Mouse (Mus musculus) stomach, embryonic 15.5 days (tissue): Measurements from ENCODE around the gene N4bp2. TPM values are rescaled to one million over a fixed set of nuclear protein-coding genes. Genes with fewer than 3 reads are reported as not detected.

Experiments
- ATAC-seq: fragments of 200-750 bp; cut with Nextera tagmentation; 2 replicates; pipeline ENCODE4 v1.8.0; 2017; ENCODE audit warnings: low read depth, moderate number of reproducible peaks, moderate TSS enrichment; ENCODE audit not compliant: insufficient read depth, low FRiP score
- H3K27ac ChIP-seq: fragments of 300-500 bp; sonication (generic); 2 replicates; pipeline ENCODE4 v1.5.1; 2015; ENCODE audit warnings: mild to moderate bottlenecking, inconsistent platforms
- H3K27me3 ChIP-seq: fragments of 300-500 bp; sonication (generic); replicated peaks from 2 replicates; pipeline ENCODE4 v1.6.1; 2015; ENCODE audit warnings: inconsistent platforms
- H3K36me3 ChIP-seq: fragments of 300-500 bp; sonication (generic); 2 replicates; pipeline ENCODE4 v1.6.1; 2015; ENCODE audit warnings: inconsistent platforms
- H3K4me1 ChIP-seq: fragments of 300-500 bp; sonication (generic); 2 replicates; pipeline ENCODE4 v1.6.1; 2015; ENCODE audit warnings: inconsistent platforms
- H3K4me2 ChIP-seq: fragments of 300-500 bp; sonication (generic); 2 replicates; pipeline ENCODE4 v1.6.1; 2015; ENCODE audit warnings: mild to moderate bottlenecking, inconsistent platforms
- H3K4me3 ChIP-seq: fragments of 300-500 bp; sonication (generic); replicated peaks from 2 replicates; pipeline ENCODE4 v1.5.1; 2015; ENCODE audit warnings: inconsistent platforms
- H3K9ac ChIP-seq: fragments of 300-500 bp; sonication (generic); 2 replicates; pipeline ENCODE4 v1.6.1; 2015; ENCODE audit warnings: inconsistent platforms
- H3K9me3 ChIP-seq: fragments of 300-500 bp; sonication (generic); 2 replicates; pipeline ENCODE4 v1.6.1; 2016; ENCODE audit warnings: inconsistent platforms
- whole genome bisulfite sequencing: fragments of 180-500 bp; shearing (Covaris S2); methylation state at CpG from one replicate; pipeline ENCODE4 v1.1.7; 2015; 5-methylcytosine and 5-hydroxymethylcytosine counted together
- polyA plus RNA-seq: library from polyadenylated mRNA; unstranded; fragments of >200 nt; fragmentation: Nextera tagmentation; extraction: Ambion mirVana; gene quantifications from 2 replicates; pipeline ENCODE4 v1.2.1, GENCODE M21; 2015

Gene N4bp2
- polyA plus RNA-seq, 1 experiment from 2014 or later, result 22.4 TPM

GRCm38 (mm10) chr5:65859396-65859795, 96.1 kb downstream of the N4bp2 start:
- Histone ChIP-seq H3K36me3 (no peaks in the 10 kb centered on the region), H3K9me3 (no peaks in the 10 kb centered on the region), H3K27ac (no peak overlapping the region), H3K4me3 (no peak overlapping the region), H3K27me3 (no peaks in the 10 kb centered on the region), H3K4me1 (peaks cover 3% of the 10 kb centered on the region; the same call in 1 of the 2 replicates), H3K4me2 (no peak overlapping the region), H3K9ac (no peak overlapping the region)
- WGBS, result 29% methylated on average over 6 of the region's 6 CpGs
- no peak for ATAC-seq

- no peak overlapping the region for H3K4me2 ChIP-seq
- 73% methylated on average over 12 of the region's 12 CpGs for WGBS
- H3K9me3 ChIP-seq, result no peaks in the 10 kb centered on the region
- H3K27me3 ChIP-seq, result no peaks in the 10 kb centered on the region
- H3K9ac ChIP-seq, result no peak overlapping the region
- H3K27ac ChIP-seq, result no peak overlapping the region
- no peak overlapping the region for H3K4me3 ChIP-seq
- H3K4me1 ChIP-seq, result peaks cover 3% of the 10 kb centered on the region; the same call in 1 of the 2 replicates
- no peak for ATAC-seq
- no peaks in the 10 kb centered on the region for H3K36me3 ChIP-seq
These were observed 97.1 kb downstream of the N4bp2 start for GRCm38 (mm10) chr5:65860281-65861000.

GRCm38 (mm10) chr5:65861154-65861944, 98.0 kb downstream of the N4bp2 start, which contains the start of gene Rhoh:
Gene Rhoh, plus strand, starts transcription at chr5:65861213.
- Histone ChIP-seq H3K4me1 (peaks cover 3% of the 10 kb centered on the region; the same call in 1 of the 2 replicates), H3K4me2 (no peak within 1 kb of the TSS), H3K9ac (no peak within 1 kb of the TSS), H3K27me3 (no peaks in the 10 kb centered on the region), H3K4me3 (no peak within 1 kb of the TSS), H3K27ac (no peak within 1 kb of the TSS), H3K36me3 (no peaks in the 10 kb centered on the region), H3K9me3 (no peaks in the 10 kb centered on the region)
- ATAC-seq, result no peak
- 78% methylated on average over 10 of the region's 10 CpGs for WGBS

GRCm38 (mm10) chr5:65862217-65862927, 99.1 kb downstream of the N4bp2 start:
- H3K36me3 ChIP-seq, result no peaks in the 10 kb centered on the region
- no peak overlapping the region for H3K4me2 ChIP-seq
- WGBS, result 94% methylated on average over 7 of the region's 7 CpGs
- no peak overlapping the region for H3K27ac ChIP-seq
- peaks cover 3% of the 10 kb centered on the region; the same call in 1 of the 2 replicates for H3K4me1 ChIP-seq
- H3K9ac ChIP-seq, result no peak overlapping the region
- H3K4me3 ChIP-seq, result no peak overlapping the region
- no peak for ATAC-seq
- no peaks in the 10 kb centered on the region for H3K27me3 ChIP-seq
- H3K9me3 ChIP-seq, result no peaks in the 10 kb centered on the region

- no peak overlapping the region for H3K27ac ChIP-seq
- no peaks in the 10 kb centered on the region for H3K9me3 ChIP-seq
- H3K4me1 ChIP-seq, result peaks cover 2% of the 10 kb centered on the region; the same call in 1 of the 2 replicates
These were observed 100.0 kb downstream of the N4bp2 start for GRCm38 (mm10) chr5:65863349-65863749.

GRCm38 (mm10) chr5:65864486-65864885, 101.2 kb downstream of the N4bp2 start:
- no peaks in the 10 kb centered on the region for H3K4me1 ChIP-seq
- no peak overlapping the region for H3K4me3 ChIP-seq
- no peak overlapping the region for H3K9ac ChIP-seq
- no peaks in the 10 kb centered on the region for H3K9me3 ChIP-seq
- H3K4me2 ChIP-seq, result no peak overlapping the region
- no peak overlapping the region for H3K27ac ChIP-seq
- H3K27me3 ChIP-seq, result no peaks in the 10 kb centered on the region
- H3K36me3 ChIP-seq, result no peaks in the 10 kb centered on the region
- ATAC-seq, result no peak
- 89% methylated on average over 7 of the region's 7 CpGs for WGBS

More at GRCm38 (mm10) chr5:65863349-65863749, 100.0 kb downstream of the N4bp2 start:
- H3K4me3 ChIP-seq, result no peak overlapping the region; the same call in 1 of the 2 replicates
- H3K27me3 ChIP-seq, result no peaks in the 10 kb centered on the region
- H3K9ac ChIP-seq, result no peak overlapping the region
- 72% methylated on average over 12 of the region's 12 CpGs for WGBS
- ATAC-seq, result no peak
- no peak overlapping the region for H3K4me2 ChIP-seq
- no peaks in the 10 kb centered on the region for H3K36me3 ChIP-seq

GRCm38 (mm10) chr5:65864946-65865345, 101.6 kb downstream of the N4bp2 start:
- H3K4me1 ChIP-seq, result no peaks in the 10 kb centered on the region
- no peak overlapping the region for H3K9ac ChIP-seq
- ATAC-seq, result no peak
- no peak overlapping the region for H3K27ac ChIP-seq
- WGBS, result 79% methylated on average over 3 of the region's 3 CpGs
- no peaks in the 10 kb centered on the region for H3K9me3 ChIP-seq
- no peak overlapping the region for H3K4me3 ChIP-seq
- no peaks in the 10 kb centered on the region for H3K27me3 ChIP-seq
- H3K4me2 ChIP-seq, result no peak overlapping the region
- H3K36me3 ChIP-seq, result no peaks in the 10 kb centered on the region

GRCm38 (mm10) chr5:65866591-65866990, 103.3 kb downstream of the N4bp2 start:
- Histone ChIP-seq H3K9me3 (no peaks in the 10 kb centered on the region), H3K4me2 (no peak overlapping the region), H3K27ac (no peak overlapping the region), H3K4me1 (no peaks in the 10 kb centered on the region), H3K36me3 (no peaks in the 10 kb centered on the region), H3K27me3 (no peaks in the 10 kb centered on the region), H3K4me3 (no peak overlapping the region), H3K9ac (no peak overlapping the region)
- WGBS, result 84% methylated on average over 6 of the region's 6 CpGs
- ATAC-seq, result no peak

GRCm38 (mm10) chr5:65867380-65868116, 104.2 kb downstream of the N4bp2 start:
- no peak overlapping the region for H3K4me2 ChIP-seq
- ATAC-seq, result no peak
- H3K4me3 ChIP-seq, result no peak overlapping the region
- H3K9ac ChIP-seq, result no peak overlapping the region
- H3K4me1 ChIP-seq, result no peaks in the 10 kb centered on the region
- H3K36me3 ChIP-seq, result no peaks in the 10 kb centered on the region
- no peak overlapping the region for H3K27ac ChIP-seq
- WGBS, result 72% methylated on average over 7 of the region's 7 CpGs
- H3K27me3 ChIP-seq, result no peaks in the 10 kb centered on the region
- H3K9me3 ChIP-seq, result no peaks in the 10 kb centered on the region

- no peak overlapping the region for H3K9ac ChIP-seq
- no peak for ATAC-seq
- H3K4me3 ChIP-seq, result no peak overlapping the region
- 72% methylated on average over 3 of the region's 3 CpGs for WGBS
- H3K4me1 ChIP-seq, result no peaks in the 10 kb centered on the region
- H3K4me2 ChIP-seq, result no peak overlapping the region
- no peaks in the 10 kb centered on the region for H3K9me3 ChIP-seq
- H3K27ac ChIP-seq, result no peak overlapping the region
- H3K36me3 ChIP-seq, result no peaks in the 10 kb centered on the region
- H3K27me3 ChIP-seq, result no peaks in the 10 kb centered on the region
These were observed 105.1 kb downstream of the N4bp2 start for GRCm38 (mm10) chr5:65868419-65868818.

- Histone ChIP-seq H3K4me2 (no peak overlapping the region), H3K27me3 (no peaks in the 10 kb centered on the region), H3K4me1 (no peaks in the 10 kb centered on the region), H3K9ac (no peak overlapping the region), H3K36me3 (no peaks in the 10 kb centered on the region), H3K4me3 (no peak overlapping the region), H3K27ac (no peak overlapping the region), H3K9me3 (no peaks in the 10 kb centered on the region)
- ATAC-seq, result no peak
- 89% methylated on average over 4 of the region's 4 CpGs for WGBS
These were observed 106.3 kb downstream of the N4bp2 start for GRCm38 (mm10) chr5:65869660-65870059.
